Mouse (Mus musculus) embryonic facial prominence, embryonic 14.5 days (tissue): ENCODE data around the gene Itpk1. TPM values are rescaled to one million over a fixed set of nuclear protein-coding genes. Genes with fewer than 3 reads are reported as not detected.
A peak's percentile ranks its signal among the peaks of the same experiment; 100 is the strongest.

Source experiments
- ATAC-seq: fragments of 200-750 bp; cut with Nextera tagmentation; 2 replicates; pipeline ENCODE4 v1.8.0; 2017; ENCODE audit warnings: low read depth, moderate number of reproducible peaks, moderate TSS enrichment
- DNase-seq: peaks from one replicate; pipeline ENCODE4 v3.0.0-alpha.2; 2015; ENCODE audit warnings: low spot score
- H3K27ac ChIP-seq: fragments of 300-500 bp; sonication (generic); replicated peaks from 2 replicates; pipeline ENCODE4 v1.5.1; 2014; ENCODE audit warnings: low read depth, mild to moderate bottlenecking, low read length, moderate library complexity
- H3K27me3 ChIP-seq: fragments of 300-500 bp; sonication (generic); replicated peaks from 2 replicates; pipeline ENCODE4 v1.6.1; 2014; ENCODE audit warnings: low read length; ENCODE audit not compliant: control insufficient read depth, insufficient read depth
- H3K36me3 ChIP-seq: fragments of 300-500 bp; sonication (generic); 2 replicates; pipeline ENCODE4 v1.6.1; 2014; ENCODE audit warnings: low read length, mixed read lengths; ENCODE audit not compliant: control insufficient read depth, insufficient read depth
- H3K4me1 ChIP-seq: fragments of 300-500 bp; sonication (generic); 2 replicates; pipeline ENCODE4 v1.6.1; 2014; ENCODE audit warnings: antibody characterized with exemption, low read length; ENCODE audit not compliant: control insufficient read depth, insufficient read depth
- H3K4me2 ChIP-seq: fragments of 300-500 bp; sonication (generic); 2 replicates; pipeline ENCODE4 v1.6.1; 2014; ENCODE audit warnings: low read depth, mild to moderate bottlenecking, low read length, moderate library complexity, mixed read lengths
- H3K4me3 ChIP-seq: fragments of 300-500 bp; sonication (generic); 2 replicates; pipeline ENCODE4 v1.5.1; 2014; ENCODE audit warnings: low read depth, mild to moderate bottlenecking, low read length
- H3K9ac ChIP-seq: fragments of 300-500 bp; sonication (generic); 2 replicates; pipeline ENCODE4 v1.6.1; 2014; ENCODE audit warnings: low read depth, mild to moderate bottlenecking, low read length, moderate library complexity, mixed read lengths
- H3K9me3 ChIP-seq: fragments of 300-500 bp; sonication (generic); 2 replicates; pipeline ENCODE4 v1.6.1; 2016; ENCODE audit warnings: low read length; ENCODE audit not compliant: control insufficient read depth
- WGBS: fragments of 180-500 bp; shearing (Covaris S2); extraction: QIAGEN DNeasy Blood & Tissue Kit; methylation state at CpG from one replicate; pipeline ENCODE4 v1.1.7; 2014; 5-methylcytosine and 5-hydroxymethylcytosine counted together
- polyA plus RNA-seq: library from polyadenylated mRNA; unstranded; fragments of >200 nt; fragmentation: Nextera tagmentation; extraction: Ambion mirVana; gene quantifications from 2 replicates; pipeline ENCODE4 v1.2.1, GENCODE M21; 2014

The Itpk1 gene
- polyA plus RNA-seq, 1 experiment from 2014 or later, result 9.6 TPM

DNA sequence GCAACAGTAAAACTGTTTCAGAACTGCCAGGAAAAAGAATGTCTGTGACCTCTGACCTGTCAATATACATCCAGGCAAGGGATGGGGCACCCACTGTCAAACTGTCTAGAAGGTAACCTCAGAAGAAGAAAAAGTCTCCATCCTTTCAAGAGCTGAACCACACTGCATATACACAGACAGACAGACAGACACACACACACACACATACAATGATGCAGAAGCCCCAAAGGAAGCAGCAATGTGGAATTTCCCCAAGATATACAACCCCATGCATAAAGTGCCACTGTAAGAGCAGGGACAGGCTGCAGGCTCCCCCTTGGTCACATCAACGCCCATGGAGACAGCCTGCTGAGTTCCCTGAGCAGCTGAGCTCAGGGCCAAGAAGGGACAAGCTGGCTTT, 5.6 kb downstream of the Itpk1 start:
- no peaks in the 10 kb centered on the region for H3K9me3 ChIP-seq
- ATAC-seq, result no peak
- DNase-seq, result no peak
- H3K9ac ChIP-seq, result no peak overlapping the region
- peaks cover 42% of the 10 kb centered on the region for H3K4me1 ChIP-seq
- H3K4me3 ChIP-seq, result no peak overlapping the region
- WGBS, result 33% methylated on average over 1 of the region's 1 CpGs
- H3K4me2 ChIP-seq, result no peak overlapping the region
- H3K27me3 ChIP-seq, result no peaks in the 10 kb centered on the region
- no peaks in the 10 kb centered on the region for H3K36me3 ChIP-seq
- no peak overlapping the region for H3K27ac ChIP-seq

DNA sequence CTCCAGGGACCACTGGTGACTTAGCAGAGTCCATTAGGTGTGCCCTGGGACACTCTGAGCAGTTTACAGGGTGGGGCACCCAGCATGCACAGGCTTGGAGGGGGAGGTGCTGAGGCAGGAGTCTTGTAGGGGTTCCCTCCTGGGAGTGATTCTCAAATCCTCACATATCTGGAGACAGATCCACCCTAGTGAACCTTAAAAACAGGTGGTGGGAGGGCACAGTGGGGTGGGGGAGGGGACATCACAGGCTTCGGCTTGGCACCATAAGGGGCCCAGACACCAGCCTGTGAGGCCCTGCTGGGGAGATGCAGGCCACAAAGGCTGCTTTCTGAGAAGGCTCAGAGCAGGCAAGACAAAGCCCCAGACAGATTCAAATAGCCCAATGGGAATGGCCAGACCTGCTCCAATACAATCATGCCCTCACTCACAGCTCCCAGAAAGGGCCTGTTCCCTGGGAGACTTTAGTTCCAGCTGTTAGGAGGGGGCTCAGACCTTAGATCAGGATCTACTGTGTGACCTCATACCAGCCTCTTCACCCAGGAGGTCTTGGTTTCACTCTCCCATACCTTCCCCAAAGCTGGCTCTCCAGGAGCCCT, 6.5 kb downstream of the Itpk1 start:
- 56% methylated on average over 1 of the region's 1 CpGs for WGBS
- Histone ChIP-seq H3K4me2 (no peak overlapping the region), H3K9ac (peak overlapping the region; percentile 11; the same call in 1 of the 2 replicates), H3K4me3 (no peak overlapping the region), H3K27ac (no peak overlapping the region; the same call in 1 of the 2 replicates), H3K36me3 (no peaks in the 10 kb centered on the region), H3K27me3 (no peaks in the 10 kb centered on the region), H3K4me1 (peaks cover 33% of the 10 kb centered on the region), H3K9me3 (no peaks in the 10 kb centered on the region)
- ATAC-seq (peak; percentile 45), DNase-seq (no peak)

DNA sequence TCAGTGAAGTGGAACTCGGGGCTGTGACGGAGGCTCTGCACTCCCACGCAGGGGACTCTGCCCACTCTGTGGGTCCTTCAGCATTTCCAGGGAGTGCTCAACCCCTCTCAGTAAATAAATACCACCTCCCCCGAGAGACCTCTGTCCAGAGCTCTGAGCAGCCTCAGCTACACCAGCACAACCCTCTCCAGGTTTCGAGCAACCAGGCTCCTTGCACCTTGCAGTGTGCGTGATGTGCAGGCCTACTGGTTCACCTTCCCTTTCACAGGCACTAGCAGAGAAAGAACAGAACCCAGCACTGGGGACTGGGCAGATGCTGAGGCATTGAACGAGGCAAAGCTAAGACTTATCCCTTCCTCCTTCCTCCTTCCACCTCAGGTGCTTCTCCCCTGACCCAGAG, 7.3 kb downstream of the Itpk1 start:
- Histone ChIP-seq H3K4me1 (peaks cover 27% of the 10 kb centered on the region), H3K9me3 (no peaks in the 10 kb centered on the region), H3K4me3 (no peak overlapping the region), H3K4me2 (no peak overlapping the region), H3K36me3 (no peaks in the 10 kb centered on the region), H3K9ac (no peak overlapping the region), H3K27ac (no peak overlapping the region), H3K27me3 (no peaks in the 10 kb centered on the region)
- 77% methylated on average over 7 of the region's 7 CpGs for WGBS
- no peak for ATAC-seq
- no peak for DNase-seq

DNA sequence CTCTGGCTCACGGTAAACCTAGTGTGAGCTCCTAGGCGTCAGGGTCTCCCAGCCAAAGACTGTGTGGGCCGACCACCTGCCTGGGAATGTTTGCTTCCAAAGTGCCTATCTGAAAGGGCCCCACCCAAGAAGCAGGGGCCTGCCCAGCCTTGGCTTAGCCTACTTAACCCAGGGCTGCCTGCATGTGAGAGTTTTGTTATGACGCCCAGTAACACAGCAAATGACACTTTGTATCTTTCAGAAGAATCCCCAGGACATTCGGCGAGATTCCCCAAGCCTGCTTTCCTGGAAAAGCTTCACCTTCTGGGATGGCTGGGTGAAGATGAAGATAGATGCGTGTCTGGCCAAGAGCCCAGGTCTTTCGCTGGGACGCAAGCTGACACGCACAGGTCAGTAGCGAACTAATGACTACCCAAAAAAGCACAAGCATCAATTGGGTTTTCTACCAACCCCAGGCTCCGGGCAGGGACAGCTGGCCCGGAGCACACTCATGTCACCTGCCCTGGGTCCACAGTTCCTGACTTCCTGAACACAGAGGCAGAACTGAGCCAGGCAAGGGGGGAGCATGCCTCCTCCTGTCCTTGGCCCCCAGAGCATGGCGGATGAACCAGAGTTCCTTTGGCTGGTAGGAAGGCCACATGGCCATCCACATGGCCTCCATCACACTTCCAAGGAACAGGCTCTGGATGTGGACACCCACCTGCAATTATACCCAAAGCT, 7.9 kb downstream of the Itpk1 start:
- Histone ChIP-seq H3K36me3 (no peaks in the 10 kb centered on the region), H3K27me3 (no peaks in the 10 kb centered on the region), H3K4me1 (peaks cover 23% of the 10 kb centered on the region), H3K4me3 (no peak overlapping the region), H3K9ac (no peak overlapping the region), H3K9me3 (no peaks in the 10 kb centered on the region), H3K4me2 (no peak overlapping the region), H3K27ac (no peak overlapping the region)
- 83% methylated on average over 13 of the region's 14 CpGs for WGBS
- ATAC-seq (no peak), DNase-seq (no peak)

DNA sequence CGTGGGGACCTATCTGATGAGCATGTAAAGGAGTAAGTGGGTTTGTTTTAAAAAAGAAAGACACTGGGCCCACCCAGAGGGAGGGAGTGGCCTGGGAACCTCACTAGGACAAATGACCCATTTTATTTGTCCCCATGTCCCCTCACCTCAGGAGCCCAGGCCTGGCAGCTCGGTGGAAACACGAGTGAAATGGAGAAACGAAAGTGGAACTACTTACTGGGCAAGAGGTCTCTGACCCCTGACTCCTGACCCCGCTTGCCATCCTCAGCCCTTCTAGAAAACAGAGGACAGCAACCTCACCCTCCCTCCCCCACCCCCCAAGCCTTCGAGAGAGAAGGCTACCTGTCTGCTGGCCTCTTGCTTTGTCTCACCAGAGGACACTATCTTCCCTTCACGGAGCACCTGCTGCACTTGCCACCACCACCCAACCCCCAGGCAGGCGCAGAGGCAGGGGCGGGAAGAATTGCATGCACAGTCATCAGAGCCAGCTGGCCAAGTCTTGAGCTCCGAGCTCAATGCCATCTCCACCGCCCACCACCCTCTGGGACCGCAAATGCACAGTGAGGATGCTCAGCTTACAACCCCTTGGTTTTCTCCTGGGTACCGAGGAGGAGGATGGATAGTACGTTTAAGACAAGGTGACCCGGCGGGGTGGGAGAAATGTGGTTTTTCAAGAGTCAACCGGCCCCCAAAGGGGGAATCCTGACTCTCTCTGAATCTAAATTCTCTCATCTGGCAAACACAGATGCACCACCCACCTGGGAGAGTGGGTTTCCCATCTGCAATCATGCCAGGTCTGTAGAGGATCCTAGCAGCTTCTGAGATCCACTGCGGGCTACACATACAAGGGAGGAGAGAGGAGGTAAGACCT, 9.1 kb downstream of the Itpk1 start:
- Histone ChIP-seq H3K4me2 (no peak overlapping the region), H3K4me3 (no peak overlapping the region), H3K4me1 (peaks cover 21% of the 10 kb centered on the region), H3K9me3 (no peaks in the 10 kb centered on the region), H3K27ac (no peak overlapping the region), H3K36me3 (no peaks in the 10 kb centered on the region), H3K9ac (no peak overlapping the region), H3K27me3 (no peaks in the 10 kb centered on the region)
- ATAC-seq (no peak), DNase-seq (no peak)
- WGBS, result 54% methylated on average over 17 of the region's 18 CpGs

DNA sequence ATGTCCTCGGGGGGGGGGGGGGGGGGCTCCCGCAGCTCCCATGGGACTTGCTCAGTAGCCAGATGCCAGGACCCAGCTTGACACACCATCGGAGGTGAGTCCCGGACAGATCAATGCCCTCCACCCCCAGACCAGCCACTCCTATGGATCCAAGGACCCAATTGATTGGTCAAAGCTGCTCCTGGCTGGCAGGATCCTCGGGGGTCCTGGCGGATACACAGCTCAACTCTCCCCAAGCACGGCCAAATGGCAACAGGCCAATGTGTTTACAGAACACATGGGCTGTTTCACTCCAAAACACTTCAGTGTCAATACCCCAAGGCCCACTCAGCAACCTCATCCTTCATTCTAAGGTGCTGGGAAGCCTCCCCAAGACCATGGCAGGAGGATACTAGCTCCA, 13.0 kb downstream of the Itpk1 start:
- H3K9me3 ChIP-seq, result no peaks in the 10 kb centered on the region
- ATAC-seq (no peak), DNase-seq (no peak)
- H3K4me3 ChIP-seq, result no peak overlapping the region
- H3K27ac ChIP-seq, result no peak overlapping the region
- H3K4me1 ChIP-seq, result 0 out of 2 replicates have a peak, but pooled peaks cover 7% of the 10 kb centered on the region
- 60% methylated on average over 5 of the region's 7 CpGs for WGBS
- no peak overlapping the region for H3K4me2 ChIP-seq
- H3K36me3 ChIP-seq, result no peaks in the 10 kb centered on the region
- no peaks in the 10 kb centered on the region for H3K27me3 ChIP-seq
- no peak overlapping the region for H3K9ac ChIP-seq

DNA sequence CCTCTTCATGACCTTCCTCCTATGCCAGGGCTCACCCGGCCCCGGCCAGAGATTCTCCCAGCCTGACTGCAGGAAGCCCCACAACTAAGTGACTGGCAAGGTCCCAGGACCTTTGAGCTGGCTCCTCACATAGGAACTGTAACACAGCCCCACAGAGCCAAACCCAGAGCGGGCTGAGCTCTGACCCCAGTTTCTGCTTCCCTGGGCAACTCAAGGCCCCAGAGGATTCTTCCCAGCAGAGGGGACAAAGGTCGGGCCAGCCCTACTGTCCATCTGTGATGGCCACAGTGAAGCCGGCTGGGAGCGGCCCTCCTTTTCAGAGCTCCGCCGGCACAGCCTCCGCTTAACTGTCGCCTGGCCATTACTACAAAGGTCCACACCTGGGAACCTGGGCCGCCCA, 13.6 kb downstream of the Itpk1 start:
- WGBS, result 56% methylated on average over 11 of the region's 11 CpGs
- H3K4me1 ChIP-seq, result 0 out of 2 replicates have a peak, but pooled peaks cover 3% of the 10 kb centered on the region
- H3K4me3 ChIP-seq, result no peak overlapping the region
- H3K9ac ChIP-seq, result no peak overlapping the region
- ATAC-seq (no peak), DNase-seq (no peak)
- no peak overlapping the region for H3K4me2 ChIP-seq
- no peaks in the 10 kb centered on the region for H3K27me3 ChIP-seq
- H3K9me3 ChIP-seq, result no peaks in the 10 kb centered on the region
- no peak overlapping the region for H3K27ac ChIP-seq
- H3K36me3 ChIP-seq, result no peaks in the 10 kb centered on the region

DNA sequence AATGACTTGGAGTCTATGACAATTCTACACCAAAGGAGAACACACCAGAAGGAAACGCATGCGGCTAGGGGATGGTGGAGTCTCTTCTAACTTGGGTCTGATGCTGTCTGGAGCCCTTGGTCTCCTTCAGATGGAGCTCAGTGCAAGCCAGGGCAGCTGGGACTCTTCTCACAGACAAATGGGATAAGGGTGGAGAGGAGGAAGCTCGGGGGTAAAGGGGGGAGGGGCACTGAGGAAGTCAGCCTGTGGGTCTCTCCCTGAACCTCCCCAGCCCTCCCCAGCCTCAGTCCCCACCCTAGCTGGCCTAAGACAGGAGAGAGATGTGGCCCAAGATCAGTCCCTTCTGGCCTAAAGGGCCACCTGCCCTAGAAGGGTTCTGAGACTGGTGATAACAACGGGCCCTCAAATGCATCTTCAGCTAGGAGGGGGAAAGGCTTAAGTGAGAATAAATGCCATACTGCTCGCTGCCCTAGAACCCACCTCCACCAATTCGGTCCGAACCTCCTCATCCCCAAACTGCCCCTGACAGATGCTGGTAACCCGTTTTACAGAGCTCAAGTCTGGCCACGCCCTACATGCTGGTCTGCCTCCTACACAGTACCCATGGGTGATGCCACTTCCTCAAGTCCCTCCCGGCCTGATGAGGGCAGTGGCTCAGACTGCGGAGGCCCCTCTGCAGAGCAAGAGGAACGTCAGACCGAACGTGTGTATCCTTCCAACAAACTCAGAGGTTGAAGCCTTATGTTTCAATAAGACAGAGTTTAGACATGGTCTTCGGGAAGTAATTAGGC, 14.8 kb downstream of the Itpk1 start:
- H3K36me3 ChIP-seq, result no peaks in the 10 kb centered on the region
- WGBS, result 83% methylated on average over 15 of the region's 15 CpGs
- no peaks in the 10 kb centered on the region for H3K27me3 ChIP-seq
- no peak overlapping the region for H3K9ac ChIP-seq
- H3K4me1 ChIP-seq, result peaks cover 4% of the 10 kb centered on the region; the same call in 1 of the 2 replicates
- no peaks in the 10 kb centered on the region for H3K9me3 ChIP-seq
- ATAC-seq (no peak), DNase-seq (no peak)
- no peak overlapping the region for H3K4me3 ChIP-seq
- H3K27ac ChIP-seq, result no peak overlapping the region
- H3K4me2 ChIP-seq, result no peak overlapping the region
